Mouse (Mus musculus) adrenal gland, adult 8-10 months (tissue): ENCODE data around the gene Olfr549. TPM values are rescaled to one million over a fixed set of nuclear protein-coding genes. Genes with fewer than 3 reads are reported as not detected.

Experiments
- DNase-seq: peaks from one replicate; pipeline ENCODE4 v3.0.0; 2022
- total RNA-seq, 4 experiments: library from RNA; stranded (reverse); gene quantifications; 2 replicates each; pipeline ENCODE4 v1.2.4; 2022

Olfr549 gene
- total RNA-seq, 4 experiments from 2014 or later, result not detected

- no peak for DNase-seq
Observed at GRCm38 (mm10) chr7:102597378-102598031, 47.8 kb downstream of the Olfr549 start, which contains the start of gene Olfr552. TSS of gene Olfr552 (plus strand) at chr7:102597770.

Other genes with a start within 250 kb of the Olfr549 start
- 10 to 100 TPM; 16.4 to 23.7 (median 20.3) TPM for gene Rrm1, start 108.2 kb upstream of the Olfr549 start, total RNA-seq
- not detected for gene Olfr543, start 68.2 kb upstream of the Olfr549 start, total RNA-seq
- not detected for gene Olfr544, start 61.6 kb upstream of the Olfr549 start, total RNA-seq
- gene Olfr545, start 50.3 kb upstream of the Olfr549 start, total RNA-seq, result not detected
- not detected for gene Olfr547, start 15.1 kb upstream of the Olfr549 start, total RNA-seq
- not detected for gene Olfr548-ps1, start 9.0 kb upstream of the Olfr549 start, total RNA-seq
- 10 to 100 TPM; 13.9 to 22.2 (median 19.0) TPM for gene Trim21, start 15.6 kb downstream of the Olfr549 start, total RNA-seq
- under 1 TPM in 1 of 4 experiments, not detected in 3; 0.19 TPM for gene Olfr550, start 21.6 kb downstream of the Olfr549 start, total RNA-seq
- gene Olfr551, start 42.0 kb downstream of the Olfr549 start, total RNA-seq, result not detected
- gene Olfr552, start 47.9 kb downstream of the Olfr549 start, total RNA-seq, result under 1 TPM in 1 of 4 experiments, not detected in 3; 0.05 TPM
- gene Olfr553, start 68.3 kb downstream of the Olfr549 start, total RNA-seq, result not detected
- not detected for gene Olfr554, start 88.6 kb downstream of the Olfr549 start, total RNA-seq
- gene Olfr555, start 109.0 kb downstream of the Olfr549 start, total RNA-seq, result not detected
- not detected for gene Olfr556, start 115.0 kb downstream of the Olfr549 start, total RNA-seq
- gene Trim68, start 137.5 kb downstream of the Olfr549 start, total RNA-seq, result 10 to 100 TPM; 10.9 to 19.3 (median 15.7) TPM
- under 1 TPM in 1 of 4 experiments, not detected in 3; 0.12 TPM for gene Olfr557, start 146.0 kb downstream of the Olfr549 start, total RNA-seq
- under 1 TPM in 3 of 4 experiments, not detected in 1; 0.14 to 0.40 (median 0.18) TPM for gene Olfr558, start 152.3 kb downstream of the Olfr549 start, total RNA-seq
- gene Olfr33, start 169.2 kb downstream of the Olfr549 start, total RNA-seq, result not detected
- not detected for gene Olfr559, start 177.6 kb downstream of the Olfr549 start, total RNA-seq
- gene Olfr560, start 209.5 kb downstream of the Olfr549 start, total RNA-seq, result not detected
- gene Olfr78, start 209.6 kb downstream of the Olfr549 start, total RNA-seq, result under 1 TPM; 0.06 to 0.31 (median 0.21) TPM
- not detected for gene Olfr561, start 221.4 kb downstream of the Olfr549 start, total RNA-seq